Mouse (Mus musculus) thymus, adult 2 months (tissue): Measurements from ENCODE around the gene C2. TPM values are rescaled to one million over a fixed set of nuclear protein-coding genes. Genes with fewer than 3 reads are reported as not detected.
"Not testable (repeated sequence)": the region's sequence is repeated elsewhere in the genome, so short reads cannot be mapped to it uniquely, and the experiment has no call there.

Experiments
- DNase-seq: peaks from one replicate; pipeline ENCODE4 v3.0.0; 2021
- H3K27ac ChIP-seq: fragments of 200-500 bp; 2 replicates; pipeline ENCODE4 v1.5.1; 2012; ENCODE audit warnings: low read length, control low read depth; ENCODE audit not compliant: control insufficient read depth, insufficient read depth
- H3K27me3 ChIP-seq: fragments of 200-500 bp; 2 replicates; pipeline ENCODE4 v1.6.1; 2012; ENCODE audit warnings: mild to moderate bottlenecking, low read length, moderate library complexity, mixed read lengths; ENCODE audit not compliant: control insufficient read depth, insufficient read depth
- H3K36me3 ChIP-seq: fragments of 200-500 bp; 2 replicates; pipeline ENCODE4 v1.6.1; 2012; ENCODE audit warnings: mild to moderate bottlenecking, low read length, moderate library complexity; ENCODE audit not compliant: control insufficient read depth, insufficient read depth
- H3K4me1 ChIP-seq: fragments of 200-500 bp; replicated peaks from 2 replicates; pipeline ENCODE4 v1.6.1; 2012; ENCODE audit warnings: low read length; ENCODE audit not compliant: control insufficient read depth, insufficient read depth
- H3K4me3 ChIP-seq: fragments of 200-500 bp; 2 replicates; pipeline ENCODE4 v1.5.1; 2012; ENCODE audit warnings: mild to moderate bottlenecking, low read length, control low read depth, moderate library complexity; ENCODE audit not compliant: control insufficient read depth, insufficient read depth
- CTCF ChIP-seq: fragments of 200-500 bp; IDR thresholded peaks from 2 replicates; pipeline ENCODE4 v1.5.1; 2012; ENCODE audit warnings: mild to moderate bottlenecking, control low read depth, low read length, moderate library complexity, borderline replicate concordance; ENCODE audit not compliant: control insufficient read depth, poor library complexity, insufficient read depth; ENCODE audit errors: extremely low read depth
- POLR2A ChIP-seq: fragments of 200-500 bp; IDR thresholded peaks from 2 replicates; pipeline ENCODE4 v1.6.1; 2012; ENCODE audit warnings: mild to moderate bottlenecking, low read length, control low read depth, moderate library complexity; ENCODE audit not compliant: control insufficient read depth, poor library complexity, insufficient read depth; ENCODE audit errors: extremely low read depth
- WGBS: fragments of 180-500 bp; shearing (Covaris S2); methylation state at CpG from one replicate; pipeline ENCODE4 v1.1.7; 2018; 5-methylcytosine and 5-hydroxymethylcytosine counted together
- polyA plus RNA-seq: library from polyadenylated mRNA; depleted of rRNA; stranded (reverse); fragments of >200 nt; gene quantifications from 2 replicates; pipeline ENCODE4 v1.2.3, GENCODE M21; 2012

C2 gene
- polyA plus RNA-seq, 1 experiment: 18.4 TPM

- Histone ChIP-seq H3K27me3 (no peaks in the 10 kb centered on the region), H3K27ac (no peak within 1 kb of the TSS), H3K36me3 (peaks cover 43% of the 10 kb centered on the region), H3K4me1 (no peaks in the 10 kb centered on the region), H3K4me3 (no peak within 1 kb of the TSS)
- DNase-seq: no peak
- WGBS: 90% methylated on average over 18 of the region's 18 CpGs
- no peak for TF ChIP-seq POLR2A
Observed at GRCm38 (mm10) chr17:34913930-34914665, 16.0 kb upstream of the C2 start, which contains the start of gene Slc44a4. TSS of gene Slc44a4 (plus strand) at chr17:34914466.

- peak; percentile 87 for DNase-seq
- H3K36me3 ChIP-seq: peaks cover 65% of the 10 kb centered on the region
- TF ChIP-seq POLR2A (no peak), CTCF (peak; percentile 99)
Observed at GRCm38 (mm10) chr17:34911945-34912351, 13.9 kb upstream of the C2 start.

GRCm38 (mm10) chr17:34910982-34911381, 12.9 kb upstream of the C2 start:
- Histone ChIP-seq H3K4me1 (no peaks in the 10 kb centered on the region), H3K27ac (no peak overlapping the region), H3K4me3 (no peak overlapping the region), H3K27me3 (no peaks in the 10 kb centered on the region), H3K36me3 (peaks cover 74% of the 10 kb centered on the region)
- DNase-seq: no peak
- TF ChIP-seq CTCF: no peak
- no peak for TF ChIP-seq POLR2A
- 92% methylated on average over 10 of the region's 10 CpGs for WGBS

More at GRCm38 (mm10) chr17:34911945-34912351, 13.9 kb upstream of the C2 start:
- Histone ChIP-seq H3K4me1 (no peaks in the 10 kb centered on the region), H3K27ac (no peak overlapping the region), H3K27me3 (no peaks in the 10 kb centered on the region), H3K4me3 (no peak overlapping the region)
- WGBS: 56% methylated on average over 5 of the region's 5 CpGs

GRCm38 (mm10) chr17:34902895-34903294, 4.8 kb upstream of the C2 start:
- H3K36me3 ChIP-seq: peaks cover 48% of the 10 kb centered on the region
- no peak for TF ChIP-seq POLR2A

GRCm38 (mm10) chr17:34901948-34902347, 3.9 kb upstream of the C2 start:
- not testable (repeated sequence) for H3K27ac ChIP-seq, H3K27me3 ChIP-seq, DNase-seq, H3K4me1 ChIP-seq, H3K4me3 ChIP-seq
- WGBS: 94% methylated on average over 9 of the region's 10 CpGs
- peaks cover 38% of the 10 kb centered on the region for H3K36me3 ChIP-seq

More at GRCm38 (mm10) chr17:34902895-34903294, 4.8 kb upstream of the C2 start:
- no peaks in the 10 kb centered on the region for H3K27me3 ChIP-seq
- no peak overlapping the region for H3K27ac ChIP-seq
- 0 out of 2 replicates have a peak, but pooled peaks cover 2% of the 10 kb centered on the region for H3K4me1 ChIP-seq
- DNase-seq: no peak
- WGBS: 94% methylated on average over 9 of the region's 9 CpGs
- H3K4me3 ChIP-seq: no peak overlapping the region

GRCm38 (mm10) chr17:34900826-34901225, 2.8 kb upstream of the C2 start:
- Histone ChIP-seq H3K36me3 (peaks cover 27% of the 10 kb centered on the region), H3K4me1 (peaks cover 10% of the 10 kb centered on the region)
- not testable (repeated sequence) for H3K4me3 ChIP-seq, H3K27me3 ChIP-seq, H3K27ac ChIP-seq, DNase-seq

- Histone ChIP-seq H3K4me3 (peak overlapping the region; percentile 97), H3K4me1 (peaks cover 18% of the 10 kb centered on the region), H3K27ac (peak overlapping the region; percentile 72), H3K36me3 (peaks cover 18% of the 10 kb centered on the region), H3K27me3 (no peaks in the 10 kb centered on the region)
- WGBS: 3% methylated on average over 5 of the region's 5 CpGs
- no peak for TF ChIP-seq CTCF
- no peak for TF ChIP-seq POLR2A
- DNase-seq: no peak
Observed at GRCm38 (mm10) chr17:34899890-34900243, 1.8 kb upstream of the C2 start.
